Mouse (Mus musculus): ENCODE data around the gene Syngr3.
A peak's percentile ranks its signal among the peaks of the same experiment; 100 is the strongest.
"Not testable (repeated sequence)": the region's sequence is repeated elsewhere in the genome, so short reads cannot be mapped to it uniquely, and the experiment has no call there.

Gene Syngr3

DNA sequence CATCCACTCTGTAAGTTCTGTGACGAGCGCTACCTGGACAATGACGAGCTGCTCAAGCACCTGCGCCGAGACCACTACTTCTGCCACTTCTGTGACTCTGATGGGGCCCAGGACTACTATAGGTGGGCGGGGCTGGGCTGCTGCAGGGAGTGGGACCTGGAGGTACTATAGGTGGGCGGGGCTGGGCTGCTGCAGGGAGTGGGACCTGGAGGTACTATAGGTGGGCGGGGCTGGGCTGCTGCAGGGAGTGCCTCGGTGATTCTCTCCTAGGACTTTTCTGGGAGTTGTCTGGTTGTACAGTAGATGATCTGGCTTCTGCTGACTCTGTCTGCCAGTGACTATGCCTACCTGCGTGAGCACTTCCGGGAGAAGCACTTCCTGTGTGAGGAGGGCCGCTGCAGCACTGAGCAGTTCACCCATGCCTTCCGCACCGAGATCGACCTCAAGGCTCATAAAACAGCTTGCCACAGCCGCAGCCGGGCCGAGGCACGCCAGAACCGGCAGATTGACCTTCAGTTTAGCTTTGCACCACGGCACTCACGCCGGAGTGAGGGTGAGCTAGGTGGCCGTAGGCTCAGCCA lies 12.2 kb downstream of the Syngr3 start:
- no peak for DNase-seq (ENCODE audit: low read depth in 2 of 2, low spot score in 2 of 2)

DNA sequence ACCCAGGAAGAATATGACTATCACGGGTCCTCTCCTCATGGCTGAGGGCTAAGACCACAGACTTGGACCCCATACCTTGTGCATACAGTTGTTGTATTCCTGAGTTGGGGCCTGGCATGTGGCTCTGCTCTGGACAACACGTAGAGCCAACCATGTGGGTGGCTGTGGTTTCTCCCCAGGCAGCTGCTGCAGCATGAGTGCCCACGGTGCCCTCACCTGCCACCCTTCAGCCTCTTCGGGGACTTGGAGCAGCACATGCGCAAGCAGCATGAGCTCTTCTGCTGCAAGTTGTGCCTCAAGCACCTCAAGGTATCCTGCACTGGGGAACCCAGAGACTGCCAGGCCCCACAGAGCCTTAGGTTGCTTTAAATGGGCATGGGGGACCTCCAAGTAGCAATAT lies 12.9 kb downstream of the Syngr3 start:
- no peak for DNase-seq (ENCODE audit: low read depth in 2 of 2, low spot score in 2 of 2)

DNA sequence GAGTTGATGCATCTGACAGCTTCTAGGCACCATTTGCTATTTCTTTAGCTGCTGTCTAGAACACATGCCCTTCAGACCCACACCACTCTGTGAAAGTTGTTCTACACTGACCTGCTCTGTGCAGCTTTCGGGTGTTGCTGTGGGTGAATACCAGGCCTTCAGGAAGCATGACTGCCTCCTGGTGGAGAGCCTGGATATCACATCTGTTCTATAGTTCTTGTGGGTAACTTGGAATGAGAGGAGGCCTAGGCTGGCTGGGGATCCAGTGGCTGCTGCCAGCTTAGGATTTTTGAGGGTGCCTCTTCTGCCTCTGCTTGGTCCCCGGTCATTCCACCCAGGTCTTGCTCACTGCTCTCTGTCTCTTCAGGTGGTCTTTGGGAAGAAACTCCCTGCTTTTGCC lies 13.6 kb downstream of the Syngr3 start:
- DNase-seq (ENCODE audit: low read depth in 2 of 2, low spot score in 2 of 2): peak; percentile 60 to 78

DNA sequence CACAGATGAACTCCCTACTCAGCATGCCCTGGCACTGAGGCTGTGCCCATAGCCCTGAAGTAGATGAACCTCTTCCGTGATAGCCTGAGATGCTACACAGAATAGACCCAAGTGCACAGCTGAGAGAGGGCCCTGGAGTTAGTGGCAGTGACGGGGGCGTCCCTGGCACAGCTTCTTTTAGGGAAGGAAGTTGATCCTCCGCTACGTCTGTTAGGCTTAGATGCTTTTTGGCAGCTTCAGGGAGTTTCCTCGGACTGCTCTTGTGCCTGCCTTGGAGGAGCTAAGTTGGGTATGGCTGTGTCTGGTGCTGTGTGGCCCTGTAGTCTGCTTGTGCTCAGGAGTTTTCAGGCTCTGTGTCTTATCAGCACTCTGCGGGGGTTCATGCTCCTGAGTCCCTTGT lies 15.5 kb downstream of the Syngr3 start:
- DNase-seq (ENCODE audit: low read depth in 2 of 2, low spot score in 2 of 2): no peak

DNA sequence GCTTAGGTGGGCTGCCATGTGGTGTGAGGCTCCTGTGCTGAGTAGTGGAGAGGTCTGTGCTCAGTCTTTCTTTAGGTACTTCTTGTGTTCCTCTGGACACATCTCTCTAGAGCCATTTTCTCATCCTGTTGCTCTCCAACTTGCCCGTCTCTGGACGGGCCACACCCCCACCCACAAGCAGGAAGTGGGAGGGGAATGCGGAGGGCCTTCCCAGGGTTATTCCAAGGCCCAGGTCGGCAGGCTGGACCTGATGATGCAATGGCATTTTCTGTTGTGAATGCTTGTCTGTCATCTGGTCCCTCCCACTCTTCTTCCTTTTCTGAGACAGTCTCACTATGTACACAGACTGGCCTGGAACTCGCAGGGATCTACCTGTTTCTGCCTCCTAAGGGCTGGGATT lies 17.6 kb downstream of the Syngr3 start:
- no peak for DNase-seq (ENCODE audit: low read depth in 2 of 2, low spot score in 2 of 2)

DNA sequence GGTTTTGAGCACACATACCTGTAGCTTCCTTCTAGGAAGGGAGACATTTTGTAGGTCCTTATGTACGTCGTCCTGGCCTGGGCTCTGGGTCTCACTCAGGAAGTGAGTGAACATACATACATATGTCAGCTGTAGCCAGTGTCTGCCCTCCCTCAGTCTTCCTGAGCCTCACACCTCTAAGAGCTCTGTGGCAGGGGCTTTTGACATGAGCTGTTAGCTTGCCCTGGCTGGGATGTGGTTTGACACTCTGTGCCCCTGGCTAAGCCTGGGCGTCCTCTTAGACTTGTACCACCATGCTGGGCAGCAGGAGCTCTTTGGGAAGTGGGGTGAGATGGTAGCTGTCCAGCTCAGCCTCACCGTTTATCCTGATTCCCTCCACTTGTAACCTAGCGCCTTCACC lies 18.4 kb downstream of the Syngr3 start:
- no peak for DNase-seq (ENCODE audit: low read depth in 2 of 2, low spot score in 2 of 2)

DNA sequence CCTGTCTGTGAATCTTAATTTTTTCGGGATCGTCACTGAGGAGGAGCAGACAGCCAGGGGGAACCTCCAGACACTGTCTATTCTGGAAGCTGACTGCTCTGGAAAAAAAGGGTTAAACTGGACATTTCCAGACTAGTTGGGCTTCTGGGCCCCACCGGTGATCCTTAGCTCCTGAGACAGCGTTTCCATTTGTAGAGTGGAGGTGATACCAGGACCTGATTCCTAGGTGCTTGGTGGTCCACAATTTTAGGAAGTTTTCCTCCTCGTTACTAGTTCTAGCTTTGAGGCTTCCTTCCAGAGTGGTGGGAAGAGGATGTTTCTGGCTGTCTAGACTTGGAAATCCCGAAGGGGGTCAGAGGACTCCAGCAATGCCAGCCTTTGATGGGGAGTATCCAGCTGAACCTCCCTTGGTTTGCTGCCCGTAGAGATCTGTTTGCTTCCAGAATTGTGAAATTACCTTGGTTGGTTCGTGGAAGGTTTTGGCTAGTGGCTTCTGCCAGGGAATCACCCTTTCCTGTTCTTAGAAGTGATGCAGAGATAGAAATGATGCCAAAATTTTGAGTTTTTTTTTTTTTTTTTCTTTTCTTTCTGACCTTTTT lies 19.4 kb downstream of the Syngr3 start:
- no peak for DNase-seq (ENCODE audit: low read depth in 2 of 2, low spot score in 2 of 2)

DNA sequence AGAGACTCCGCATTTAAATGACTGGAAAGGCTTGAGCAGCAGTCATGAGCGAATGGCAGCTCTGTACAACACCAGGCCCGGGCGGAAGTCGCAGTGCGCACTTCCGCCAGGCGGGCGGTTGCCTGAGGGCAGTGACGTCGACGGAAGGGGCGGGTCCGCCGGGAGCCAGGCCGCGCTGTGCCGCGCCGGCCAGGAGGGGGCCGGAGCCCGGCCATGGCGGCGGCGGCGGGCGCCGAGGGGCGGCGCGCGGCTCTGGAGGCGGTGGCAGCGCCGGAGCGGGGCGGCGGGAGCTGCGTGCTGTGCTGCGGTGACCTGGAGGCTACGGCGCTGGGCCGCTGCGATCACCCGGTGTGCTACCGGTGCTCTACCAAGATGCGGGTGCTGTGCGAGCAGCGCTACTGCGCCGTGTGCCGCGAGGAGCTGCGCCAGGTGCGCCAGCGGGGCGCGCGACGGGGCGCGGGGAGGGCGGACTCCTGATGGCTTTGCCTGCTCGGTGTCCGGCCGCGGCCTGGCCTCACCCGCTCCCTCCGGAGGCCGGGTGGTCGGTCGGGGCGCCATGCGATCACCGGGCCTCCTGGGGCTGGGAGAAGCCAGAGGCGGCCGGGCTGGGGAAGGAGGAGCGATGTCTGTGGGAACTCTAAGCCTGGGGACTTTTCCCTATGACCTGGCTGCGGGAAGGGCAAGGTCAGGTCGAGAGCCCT lies 20.1 kb downstream of the Syngr3 start, which contains the start of gene Zfp598:
Gene Zfp598, plus strand, starts transcription at position 143 of the 701 bp plus-strand sequence.
- DNase-seq (ENCODE audit: low read depth in 2 of 2, low spot score in 2 of 2): peak; percentile 91 to 92

DNA sequence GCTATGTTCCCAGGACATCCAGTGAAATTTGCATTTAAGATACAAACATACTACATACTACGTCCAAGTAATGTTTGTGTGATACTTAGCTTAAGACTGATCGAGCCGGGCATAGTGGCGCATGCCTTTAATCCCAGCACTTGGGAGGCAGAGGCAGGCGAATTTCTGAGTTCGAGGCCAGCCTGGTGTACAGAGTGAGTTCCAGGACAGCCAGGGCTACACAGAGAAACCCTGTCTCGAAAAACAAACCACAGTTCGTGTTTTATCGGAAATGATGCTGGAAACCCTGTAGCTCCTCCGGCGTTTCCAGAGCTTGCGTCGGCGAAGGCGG lies 20.6 kb downstream of the Syngr3 start:
- not testable (repeated sequence) for DNase-seq (ENCODE audit: low read depth in 2 of 2, low spot score in 2 of 2)

DNA sequence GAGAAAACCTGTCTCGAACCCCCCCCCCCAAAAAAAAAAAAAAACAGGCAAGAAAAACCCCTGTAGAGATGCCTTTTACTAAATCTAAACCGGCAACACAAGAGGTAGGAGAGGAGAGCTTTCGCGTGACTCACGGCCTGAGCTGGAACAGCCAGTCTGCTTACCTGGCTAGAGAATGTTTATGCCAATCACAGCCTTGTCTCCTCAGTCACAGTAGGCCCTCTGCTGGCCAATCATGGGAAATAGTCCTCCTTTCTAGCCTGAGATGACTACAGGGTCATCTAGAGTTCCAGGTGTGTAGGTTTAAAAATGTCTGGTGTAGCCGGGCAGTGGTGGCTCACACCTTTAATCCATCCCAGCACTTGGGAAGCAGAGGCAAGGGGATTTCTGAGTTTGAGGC lies 22.3 kb downstream of the Syngr3 start:
- peak; percentile 50 to 63 for DNase-seq (ENCODE audit: low read depth in 2 of 2, low spot score in 2 of 2)

DNA sequence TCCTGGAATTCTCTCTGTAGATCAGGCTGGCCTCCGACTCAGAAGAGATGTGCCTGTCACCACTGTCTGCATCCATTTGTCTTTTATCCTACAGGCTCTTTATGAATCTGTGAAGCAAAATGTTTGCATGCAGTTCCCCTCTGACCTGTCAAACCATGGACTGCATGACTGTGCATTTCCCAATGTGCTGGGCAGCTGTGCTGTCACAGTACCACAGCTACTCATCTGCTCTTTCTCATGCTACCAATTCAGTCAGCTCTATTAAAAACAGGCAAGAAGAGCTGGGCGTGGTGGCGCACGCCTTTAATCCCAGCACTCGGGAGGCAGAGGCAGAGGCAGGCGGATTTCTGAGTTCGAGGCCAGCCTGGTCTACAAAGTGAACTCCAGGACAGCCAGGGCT lies 22.7 kb downstream of the Syngr3 start:
- not testable (repeated sequence) for DNase-seq (ENCODE audit: low read depth in 2 of 2, low spot score in 2 of 2)

DNA sequence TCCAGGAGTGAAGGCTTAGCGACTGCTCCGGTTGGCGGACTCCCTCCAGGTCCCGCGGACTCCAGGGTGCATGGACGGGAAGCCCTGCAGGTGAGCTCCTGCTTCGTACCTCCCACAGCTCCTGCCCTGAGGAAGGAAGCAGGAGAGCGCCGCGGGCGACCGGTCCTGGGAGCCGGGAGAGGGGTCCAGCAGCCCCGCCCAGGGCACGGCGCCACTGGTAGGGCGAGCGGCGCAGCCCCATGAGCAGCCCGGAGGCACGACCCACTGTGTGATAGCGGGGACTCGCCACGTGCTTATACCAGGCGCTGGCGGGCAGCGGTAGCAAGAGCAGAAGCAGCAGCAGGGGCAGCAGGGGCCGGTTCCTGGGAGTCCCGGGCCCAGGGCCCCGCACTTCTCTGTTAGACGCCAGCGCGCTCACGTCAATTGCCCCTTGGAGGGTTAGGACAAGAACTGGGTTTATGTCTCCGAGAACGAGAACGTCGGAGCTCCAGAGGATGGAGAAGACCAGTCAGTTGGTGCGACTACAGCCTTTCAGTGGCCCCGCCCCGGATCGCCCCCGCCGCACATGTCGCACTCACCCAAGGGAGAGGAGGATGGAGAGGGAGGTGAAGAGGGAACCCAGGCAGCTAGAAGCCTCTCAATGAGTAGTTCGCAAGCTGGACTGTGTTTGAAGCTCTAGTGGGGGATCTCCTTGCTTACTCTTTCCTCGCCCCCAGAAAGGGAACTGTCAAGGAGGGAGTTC lies 31.6 kb downstream of the Syngr3 start, which contains the start of gene Npw:
Gene Npw, minus strand, starts transcription at position 441 of the 742 bp plus-strand sequence.
- DNase-seq (ENCODE audit: low read depth in 2 of 2, low spot score in 2 of 2): no peak

DNA sequence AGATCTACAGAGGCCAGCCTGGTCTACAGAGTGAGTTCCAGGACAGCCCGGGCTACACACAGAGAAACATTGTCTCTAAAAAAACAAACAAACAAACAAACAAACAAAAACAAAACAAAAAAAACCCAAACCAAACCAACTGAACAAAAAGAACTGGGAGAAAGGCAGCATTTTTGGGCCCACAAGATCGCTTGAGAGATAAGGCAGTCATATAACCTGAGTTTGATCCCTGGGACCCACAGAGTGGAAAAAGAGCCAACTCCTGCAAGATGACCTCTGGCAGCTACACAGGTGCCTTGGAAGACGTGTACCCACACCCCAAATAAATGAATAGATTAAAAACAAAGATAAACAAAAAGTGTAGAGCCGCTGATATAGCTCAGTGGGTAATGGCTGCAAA lies 34.8 kb downstream of the Syngr3 start:
- DNase-seq (ENCODE audit: low read depth in 2 of 2, low spot score in 2 of 2): no peak

DNA sequence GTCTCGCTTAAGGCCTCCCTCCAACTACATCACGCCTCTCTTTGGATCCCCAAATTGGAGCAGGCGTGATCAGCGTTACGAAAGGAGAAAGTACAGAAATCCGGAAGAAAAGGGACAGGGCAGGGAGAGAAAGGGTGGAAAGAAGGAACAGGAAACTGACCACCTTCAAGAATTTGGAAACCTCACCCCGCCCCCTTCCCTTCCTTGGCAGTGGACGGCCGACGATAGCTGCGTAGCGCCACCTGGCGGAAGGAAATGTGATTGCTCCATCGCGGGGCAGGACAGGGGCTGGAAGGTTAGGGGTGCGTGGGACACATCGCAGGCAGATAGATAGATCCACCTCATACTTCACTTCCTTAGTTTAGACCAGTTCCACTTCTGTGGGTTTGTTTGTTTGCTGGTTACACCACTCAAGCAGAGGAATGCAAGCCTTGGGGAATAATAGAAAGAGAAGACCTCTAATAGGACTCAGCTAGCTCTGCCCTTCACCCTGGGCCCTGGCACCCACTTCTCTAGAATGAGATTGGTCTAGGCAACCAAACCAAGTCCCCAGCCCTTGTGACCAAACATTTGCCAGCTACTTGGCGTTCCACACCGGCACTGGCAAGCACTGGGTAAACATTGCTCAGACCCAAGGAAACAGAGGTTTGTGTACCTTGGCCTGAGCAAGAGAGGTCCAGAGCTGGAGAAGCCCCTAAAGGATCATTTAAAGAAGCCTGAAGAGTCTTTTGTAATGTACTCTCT lies 35.6 kb downstream of the Syngr3 start:
- peak; percentile 49 to 67 for DNase-seq (ENCODE audit: low read depth in 2 of 2, low spot score in 2 of 2)

DNA sequence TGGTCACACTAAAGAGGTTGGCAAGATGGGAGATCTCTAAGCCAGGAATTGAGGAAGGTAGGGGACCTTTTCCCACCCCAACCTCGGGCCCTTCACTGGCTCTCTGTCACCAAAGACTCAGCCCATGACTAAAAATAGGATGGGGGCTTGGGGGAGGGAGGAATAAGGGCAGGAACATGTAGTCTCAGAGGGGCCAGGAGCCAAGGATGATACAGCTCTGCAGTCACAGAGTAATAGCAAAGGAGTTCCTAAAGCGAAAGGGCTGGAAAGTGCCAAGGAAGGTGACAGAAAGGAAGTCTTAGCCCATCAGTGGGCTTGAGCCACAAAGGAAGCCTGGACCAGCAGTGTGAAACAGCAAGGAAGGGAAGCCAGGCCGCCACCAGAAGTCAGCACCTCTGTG lies 37.9 kb downstream of the Syngr3 start:
- no peak for DNase-seq (ENCODE audit: low read depth in 2 of 2, low spot score in 2 of 2)

DNA sequence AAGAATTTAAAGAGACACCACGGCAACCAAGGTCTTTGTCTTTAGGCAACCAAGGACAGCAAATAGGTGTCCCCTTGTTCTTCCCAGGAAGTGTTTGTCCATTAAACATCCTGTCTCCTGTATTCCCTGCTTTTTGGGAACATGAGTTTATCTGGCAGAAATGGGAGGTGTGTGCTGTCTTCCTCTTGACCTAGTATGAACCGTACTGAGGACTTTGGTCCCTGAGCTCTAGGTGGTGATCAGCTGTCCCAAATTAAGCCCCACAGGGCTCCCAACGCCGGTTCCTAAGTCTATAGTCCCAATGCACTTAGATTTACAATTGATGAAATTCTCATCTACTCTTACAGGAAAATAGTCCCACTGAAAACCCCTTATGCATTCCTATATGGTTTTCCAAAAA lies 39.0 kb downstream of the Syngr3 start:
- DNase-seq (ENCODE audit: low read depth in 2 of 2, low spot score in 2 of 2): no peak

DNA sequence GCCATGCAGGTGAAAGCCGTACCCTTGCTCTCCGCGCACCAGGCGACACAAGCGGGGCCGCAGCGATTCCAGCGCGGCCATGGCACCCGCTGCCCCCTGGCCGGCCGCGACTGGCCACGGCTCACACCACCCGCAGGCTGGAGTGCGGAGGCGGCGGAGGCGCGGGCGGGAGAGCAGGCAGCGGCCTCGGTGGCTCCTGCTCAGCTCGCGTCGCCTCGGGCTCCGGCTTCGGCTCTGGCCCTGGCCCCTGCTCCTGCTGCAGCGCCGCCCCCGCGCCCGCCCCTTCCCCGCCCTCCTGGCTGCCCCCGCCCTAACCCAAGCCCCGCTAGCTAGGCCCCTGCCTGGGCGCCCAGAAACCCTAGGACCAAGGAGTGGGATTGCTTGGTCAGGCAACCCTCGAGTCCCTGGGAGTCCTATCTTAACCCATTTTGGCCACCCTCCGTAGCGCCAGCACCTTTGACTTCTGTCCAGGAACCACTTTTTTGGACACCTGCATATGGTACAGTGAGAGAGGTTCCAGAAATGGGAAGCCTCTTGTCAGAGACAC lies 39.6 kb downstream of the Syngr3 start, which contains the start of gene Slc9a3r2:
Gene Slc9a3r2, minus strand, starts transcription at position 258 of the 547 bp plus-strand sequence.
- no peak for DNase-seq (ENCODE audit: low read depth in 2 of 2, low spot score in 2 of 2)

DNA sequence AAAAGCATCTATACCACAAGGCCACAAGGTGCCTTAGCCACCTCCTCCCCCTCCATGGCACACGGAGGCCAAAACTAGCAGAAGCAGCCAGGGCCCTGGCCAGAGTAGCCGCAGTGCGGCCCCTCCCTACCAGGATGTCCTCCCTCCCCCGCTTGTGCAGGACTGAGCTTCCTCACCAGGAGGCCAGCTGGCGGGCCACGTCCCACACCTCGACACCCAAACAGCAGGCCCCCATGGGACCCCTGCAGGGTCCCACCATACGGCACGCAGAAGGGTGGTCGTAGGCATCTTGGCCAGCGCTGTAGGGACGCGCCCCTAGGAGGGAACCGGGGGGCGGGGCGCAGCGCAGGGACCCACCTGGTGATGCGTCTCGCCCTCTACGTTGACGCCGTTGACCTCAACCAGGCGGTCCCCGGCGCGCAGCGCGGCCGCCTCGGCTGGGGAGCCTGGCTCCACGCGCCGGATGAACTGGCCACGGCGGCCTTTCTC lies 40.1 kb downstream of the Syngr3 start:
- no peak for DNase-seq (ENCODE audit: low read depth in 2 of 2, low spot score in 2 of 2)

DNA sequence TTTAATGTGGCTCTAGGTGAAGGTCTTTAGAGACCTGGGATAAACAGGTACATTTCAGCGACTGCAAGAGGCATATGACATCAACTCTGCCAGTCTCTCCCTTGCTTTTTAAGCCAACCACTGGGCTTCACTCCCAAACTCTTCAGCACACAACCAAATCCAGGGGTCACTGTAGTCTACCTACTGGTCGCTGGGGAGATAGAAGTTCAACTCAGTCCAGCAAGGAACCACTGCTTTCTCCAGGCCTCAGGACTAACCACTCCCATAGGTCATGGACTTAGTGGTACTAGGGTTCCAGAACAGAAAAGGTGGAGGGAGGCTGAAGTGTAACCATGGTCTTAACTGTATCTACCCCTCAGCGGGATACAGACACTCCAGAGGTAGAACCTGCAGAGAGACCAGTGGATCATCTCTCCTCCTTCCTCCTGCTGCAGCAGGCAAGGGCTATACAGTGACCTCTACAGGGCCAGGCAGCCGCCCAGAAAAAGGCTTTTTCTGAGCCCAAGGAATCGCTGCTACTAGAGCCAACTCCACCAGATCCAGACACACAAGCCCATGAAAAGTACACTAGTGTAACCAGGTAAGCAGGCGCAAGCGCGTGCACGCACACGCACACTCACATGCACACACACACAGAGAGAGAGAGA lies 40.9 kb downstream of the Syngr3 start:
- DNase-seq (ENCODE audit: low read depth in 2 of 2, low spot score in 2 of 2): no peak

DNA sequence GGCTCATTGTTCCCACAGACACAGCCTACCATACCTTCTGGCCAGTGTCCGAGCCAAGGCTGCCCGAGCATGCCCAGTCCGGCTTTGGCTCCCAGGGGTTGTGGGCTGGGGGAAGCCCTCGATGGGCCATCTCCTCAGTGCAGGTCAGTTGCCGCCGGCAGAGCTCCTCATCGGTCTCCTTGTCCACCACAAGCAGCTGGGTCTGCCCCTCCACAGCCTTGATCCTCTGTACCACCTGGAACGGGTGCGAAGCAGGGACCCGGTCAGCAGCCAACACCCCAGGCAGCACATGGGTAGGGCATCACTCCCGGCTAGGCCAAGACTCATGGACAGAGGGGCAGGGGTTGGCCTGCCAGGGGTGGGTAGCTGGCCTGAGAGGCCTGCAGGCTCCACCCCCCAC lies 42.3 kb downstream of the Syngr3 start:
- no peak for DNase-seq (ENCODE audit: low read depth in 2 of 2, low spot score in 2 of 2)
